Mouse (Mus musculus) urinary bladder, postnatal 36 days (tissue): ENCODE measurements at regions not wholly inside any gene's neighbourhood (a gene's known extent, or its start where the extent isn't known, plus 50 kb on each side); places are given as distances from the start of the nearest gene placed in this dataset.
A peak's percentile ranks its signal among the peaks of the same experiment; 100 is the strongest.

ENCODE experiments used
- DNase-seq, 2 experiments: peaks; one replicate each; pipeline ENCODE4 v3.0.0; 2022; ENCODE audit warnings: low spot score in 2 of 2, mixed read lengths in 1 of 2

GRCm38 (mm10) chr17:49149896-49150295, 217.7 kb downstream of the Lrfn2 start:
- DNase-seq, result no peak

- DNase-seq, result peak in 1 of 2 experiments; percentile 23
These were observed 218.8 kb downstream of the Lrfn2 start for GRCm38 (mm10) chr17:49150971-49151422.

- DNase-seq, result no peak
These were observed 221.8 kb downstream of the Lrfn2 start for GRCm38 (mm10) chr17:49153994-49154393.

GRCm38 (mm10) chr17:49155001-49155515, 222.9 kb downstream of the Lrfn2 start:
- DNase-seq, result no peak

- no peak for DNase-seq
These were observed 225.4 kb downstream of the Lrfn2 start for GRCm38 (mm10) chr17:49157586-49157985.

GRCm38 (mm10) chr17:49171252-49172047, 239.3 kb downstream of the Lrfn2 start:
- DNase-seq, result peak; percentile 7 to 26

- no peak for DNase-seq
These were observed 240.0 kb downstream of the Lrfn2 start for GRCm38 (mm10) chr17:49172052-49172799.

GRCm38 (mm10) chr17:49172800-49173150, 240.6 kb downstream of the Lrfn2 start:
- no peak for DNase-seq

GRCm38 (mm10) chr17:49177966-49178731, 246.0 kb downstream of the Lrfn2 start:
- DNase-seq, result no peak

- peak; percentile 11 to 31 for DNase-seq
These were observed 245.7 kb upstream of the Mocs1 start for GRCm38 (mm10) chr17:49182485-49182884.

GRCm38 (mm10) chr17:49183917-49184316, 244.2 kb upstream of the Mocs1 start:
- DNase-seq, result no peak

GRCm38 (mm10) chr17:49185052-49185612, 243.0 kb upstream of the Mocs1 start:
- DNase-seq, result no peak

- no peak for DNase-seq
These were observed 238.4 kb upstream of the Mocs1 start for GRCm38 (mm10) chr17:49189765-49190164.

GRCm38 (mm10) chr17:49190337-49190736, 237.8 kb upstream of the Mocs1 start:
- DNase-seq, result no peak

GRCm38 (mm10) chr17:49196046-49196684, 232.0 kb upstream of the Mocs1 start:
- no peak for DNase-seq

- no peak for DNase-seq
These were observed 226.7 kb upstream of the Mocs1 start for GRCm38 (mm10) chr17:49201495-49201894.

- DNase-seq, result no peak
These were observed 223.1 kb upstream of the Mocs1 start for GRCm38 (mm10) chr17:49205095-49205494.

GRCm38 (mm10) chr17:49205564-49205963, 222.6 kb upstream of the Mocs1 start:
- DNase-seq, result no peak

DNA sequence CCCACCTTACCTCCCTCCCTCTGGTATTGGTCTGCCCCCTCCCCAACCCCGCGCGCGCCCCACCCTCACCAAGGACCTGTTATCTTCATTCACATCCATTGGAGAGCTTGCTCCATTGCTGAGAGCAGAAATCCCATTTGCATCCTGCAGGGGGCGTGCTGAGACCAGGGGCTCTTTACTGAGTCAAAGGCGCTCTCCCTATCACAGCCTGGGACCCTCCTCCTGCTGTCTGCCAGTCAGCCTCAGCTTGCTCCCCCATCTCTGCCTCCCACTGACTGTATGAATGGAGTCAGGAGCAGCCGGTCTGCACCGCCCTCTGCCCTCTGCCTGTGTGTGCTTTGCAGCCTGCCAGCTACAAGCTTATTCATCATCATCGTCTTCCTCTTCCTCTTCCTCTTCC, 221.5 kb upstream of the Mocs1 start:
- no peak for DNase-seq

GRCm38 (mm10) chr17:49208315-49208820, 219.8 kb upstream of the Mocs1 start:
- DNase-seq, result no peak

DNA sequence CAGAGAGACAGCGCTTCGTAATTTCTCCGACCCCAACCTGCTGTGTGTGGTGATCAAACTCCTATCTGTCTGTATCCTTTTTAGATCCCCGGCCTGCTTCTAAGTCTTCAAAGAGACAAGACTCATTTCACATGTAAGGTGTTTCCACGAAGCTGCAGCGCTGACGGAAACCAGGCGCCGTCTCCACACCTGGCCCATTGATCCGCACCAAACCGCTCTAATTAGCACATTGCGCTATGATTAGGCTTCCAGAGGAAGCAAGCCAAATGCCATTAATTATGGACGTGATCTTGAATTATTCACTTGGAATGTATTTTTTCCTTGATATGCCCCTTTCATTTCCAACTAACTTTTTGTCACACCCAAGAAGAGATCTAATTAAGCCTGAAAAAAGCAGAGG, 215.2 kb upstream of the Mocs1 start:
- no peak for DNase-seq
